Mouse (Mus musculus): ENCODE results near the gene Qprt. TPM values are rescaled to one million over a fixed set of nuclear protein-coding genes. Genes with fewer than 3 reads are reported as not detected.

Qprt gene
- polyA plus RNA-seq, 2 experiments, result 4.3 to 6.0 TPM

GRCm38 (mm10) chr7:127111461-127111860 lies 10.6 kb downstream of the Qprt start:
- Histone ChIP-seq H3K27me3 (ENCODE audit: control insufficient read depth, insufficient read depth, low read length) (no peaks in the 10 kb centered on the region), H3K4me1 (ENCODE audit: control insufficient read depth, insufficient read depth, low read length) (no peaks in the 10 kb centered on the region), H3K4me2 (replicated peaks; ENCODE audit: low read depth, low read length, severe bottlenecking) (no peak overlapping the region), H3K4me3 (replicated peaks; ENCODE audit: low read length) (no peak overlapping the region), H3K9ac (ENCODE audit: low read depth, low read length, severe bottlenecking) (no peak overlapping the region), H3K9me3 (ENCODE audit: control insufficient read depth, low read length) (no peaks in the 10 kb centered on the region), H3K36me3 (ENCODE audit: control insufficient read depth, insufficient read depth, low read length) (no peaks in the 10 kb centered on the region), H3K27ac (replicated peaks; ENCODE audit: low read depth, low read length) (no peak overlapping the region)
- ATAC-seq (ENCODE audit: low FRiP score, low read depth) (no peak), DNase-seq (ENCODE audit: low spot score) (no peak)
- 44% methylated on average over 6 of the region's 6 CpGs for WGBS
- TF ChIP-seq POLR2A (IDR thresholded peaks at IDR 0.05; ENCODE audit: borderline replicate concordance, extremely low read depth, insufficient read depth, insufficient read length), result no peak

GRCm38 (mm10) chr7:127110239-127111007 lies 11.6 kb downstream of the Qprt start:
- DNase-seq (ENCODE audit: low spot score) (peak; percentile 83), ATAC-seq (ENCODE audit: low FRiP score, low read depth) (peak; percentile 79)
- no peak overlapping the region for H3K9ac ChIP-seq (ENCODE audit: low read depth, low read length, severe bottlenecking)
- 44% methylated on average over 18 of the region's 18 CpGs for WGBS
- H3K4me1 ChIP-seq (ENCODE audit: control insufficient read depth, insufficient read depth, low read length), result no peaks in the 10 kb centered on the region
- no peak overlapping the region for H3K4me2 ChIP-seq (replicated peaks; ENCODE audit: low read depth, low read length, severe bottlenecking)
- TF ChIP-seq POLR2A (IDR thresholded peaks at IDR 0.05; ENCODE audit: borderline replicate concordance, extremely low read depth, insufficient read depth, insufficient read length), result no peak
- no peak overlapping the region for H3K27ac ChIP-seq (replicated peaks; ENCODE audit: low read depth, low read length)
- no peaks in the 10 kb centered on the region for H3K27me3 ChIP-seq (ENCODE audit: control insufficient read depth, insufficient read depth, low read length)
- no peaks in the 10 kb centered on the region for H3K36me3 ChIP-seq (ENCODE audit: control insufficient read depth, insufficient read depth, low read length)
- H3K9me3 ChIP-seq (ENCODE audit: control insufficient read depth, low read length), result no peaks in the 10 kb centered on the region
- H3K4me3 ChIP-seq (replicated peaks; ENCODE audit: low read length), result no peak overlapping the region

GRCm38 (mm10) chr7:127105551-127105950 lies 16.5 kb downstream of the Qprt start:
- H3K4me2 ChIP-seq (replicated peaks; ENCODE audit: low read depth, low read length, severe bottlenecking), result no peak overlapping the region
- ATAC-seq (ENCODE audit: low FRiP score, low read depth) (no peak), DNase-seq (ENCODE audit: low spot score) (no peak)
- no peak overlapping the region for H3K4me3 ChIP-seq (replicated peaks; ENCODE audit: low read length)
- no peak overlapping the region for H3K27ac ChIP-seq (replicated peaks; ENCODE audit: low read depth, low read length)
- no peaks in the 10 kb centered on the region for H3K36me3 ChIP-seq (ENCODE audit: control insufficient read depth, insufficient read depth, low read length)
- 68% methylated on average over 7 of the region's 7 CpGs for WGBS
- no peak overlapping the region for H3K9ac ChIP-seq (ENCODE audit: low read depth, low read length, severe bottlenecking)
- TF ChIP-seq POLR2A (IDR thresholded peaks at IDR 0.05; ENCODE audit: borderline replicate concordance, extremely low read depth, insufficient read depth, insufficient read length), result no peak
- H3K27me3 ChIP-seq (ENCODE audit: control insufficient read depth, insufficient read depth, low read length), result no peaks in the 10 kb centered on the region
- H3K4me1 ChIP-seq (ENCODE audit: control insufficient read depth, insufficient read depth, low read length), result no peaks in the 10 kb centered on the region
- no peaks in the 10 kb centered on the region for H3K9me3 ChIP-seq (ENCODE audit: control insufficient read depth, low read length)

- ATAC-seq (ENCODE audit: low FRiP score, low read depth) (peak; percentile 88), DNase-seq (ENCODE audit: low spot score) (peak; percentile 87)
- TF ChIP-seq POLR2A (IDR thresholded peaks at IDR 0.05; ENCODE audit: borderline replicate concordance, extremely low read depth, insufficient read depth, insufficient read length), result 0 out of 2 replicates have a peak, but pooled peaks have one; percentile 8
- Histone ChIP-seq H3K4me2 (replicated peaks; ENCODE audit: low read depth, low read length, severe bottlenecking) (peak overlapping the region; percentile 49), H3K4me3 (replicated peaks; ENCODE audit: low read length) (peak overlapping the region; percentile 33), H3K9me3 (ENCODE audit: control insufficient read depth, low read length) (no peaks in the 10 kb centered on the region), H3K27ac (replicated peaks; ENCODE audit: low read depth, low read length) (no peak overlapping the region), H3K27me3 (ENCODE audit: control insufficient read depth, insufficient read depth, low read length) (no peaks in the 10 kb centered on the region), H3K4me1 (ENCODE audit: control insufficient read depth, insufficient read depth, low read length) (no peaks in the 10 kb centered on the region), H3K36me3 (ENCODE audit: control insufficient read depth, insufficient read depth, low read length) (no peaks in the 10 kb centered on the region), H3K9ac (ENCODE audit: low read depth, low read length, severe bottlenecking) (peak overlapping the region; percentile 46)
- WGBS, result 15% methylated on average over 17 of the region's 17 CpGs
Observed at GRCm38 (mm10) chr7:127104560-127105332, 17.3 kb downstream of the Qprt start.

- no peak overlapping the region for H3K4me2 ChIP-seq (replicated peaks; ENCODE audit: low read depth, low read length, severe bottlenecking)
- no peak for ATAC-seq (ENCODE audit: low FRiP score, low read depth)
Observed at GRCm38 (mm10) chr7:127103960-127104359, 18.1 kb downstream of the Qprt start.

More at GRCm38 (mm10) chr7:127103960-127104359, 18.1 kb downstream of the Qprt start:
- DNase-seq (ENCODE audit: low spot score), result no peak
- Histone ChIP-seq H3K4me3 (replicated peaks; ENCODE audit: low read length) (no peak overlapping the region), H3K4me1 (ENCODE audit: control insufficient read depth, insufficient read depth, low read length) (no peaks in the 10 kb centered on the region), H3K9ac (ENCODE audit: low read depth, low read length, severe bottlenecking) (peak overlapping the region; percentile 6; the same call in 1 of the 2 replicates), H3K9me3 (ENCODE audit: control insufficient read depth, low read length) (no peaks in the 10 kb centered on the region), H3K27ac (replicated peaks; ENCODE audit: low read depth, low read length) (no peak overlapping the region), H3K27me3 (ENCODE audit: control insufficient read depth, insufficient read depth, low read length) (no peaks in the 10 kb centered on the region), H3K36me3 (ENCODE audit: control insufficient read depth, insufficient read depth, low read length) (no peaks in the 10 kb centered on the region)
- WGBS, result 68% methylated on average over 6 of the region's 6 CpGs
- no peak for TF ChIP-seq POLR2A (IDR thresholded peaks at IDR 0.05; ENCODE audit: borderline replicate concordance, extremely low read depth, insufficient read depth, insufficient read length)

All from limb, embryonic 14.5 days (tissue).